Mouse (Mus musculus) testis, adult 2 months (tissue): ENCODE measurements around the gene Slc25a30.
"Not testable (repeated sequence)": the region's sequence is repeated elsewhere in the genome, so short reads cannot be mapped to it uniquely, and the experiment has no call there.

Experiments
- CTCF ChIP-seq: fragments of 200-500 bp; IDR thresholded peaks from 2 replicates; pipeline ENCODE4 v1.5.1; 2012; ENCODE audit warnings: low read depth, mild to moderate bottlenecking, inconsistent platforms, low read length, moderate library complexity; ENCODE audit not compliant: control insufficient read depth, insufficient read depth, insufficient replicate concordance
- POLR2A ChIP-seq: fragments of 200-500 bp; IDR thresholded peaks from 2 replicates; pipeline ENCODE4 v1.6.1; 2012; ENCODE audit warnings: low read depth, mild to moderate bottlenecking, inconsistent platforms, low read length, moderate library complexity; ENCODE audit not compliant: control insufficient read depth

DNA sequence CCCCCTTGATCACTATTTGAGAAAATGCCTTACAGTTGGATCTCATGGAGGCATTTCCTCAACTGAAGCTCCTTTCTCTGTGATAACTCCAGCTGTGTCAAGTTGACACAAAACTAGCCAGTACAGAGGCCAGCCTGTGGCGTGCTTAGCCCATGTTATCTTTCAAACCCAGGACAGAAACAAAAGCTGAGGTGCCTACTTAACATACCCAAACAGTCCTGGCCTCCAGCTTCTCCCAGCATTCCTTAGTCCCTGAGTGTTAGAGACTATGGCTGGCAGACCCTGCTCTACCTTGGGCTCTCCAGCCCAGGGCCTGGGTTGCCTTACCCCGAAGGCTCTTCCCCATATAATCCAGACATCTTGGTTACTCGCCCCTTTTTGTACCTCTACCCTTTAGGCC lies 14.4 kb downstream of the Slc25a30 start:
- not testable (repeated sequence) for TF ChIP-seq CTCF, POLR2A
